Mouse (Mus musculus) left cerebral cortex, postnatal 14 days (tissue): ENCODE data around the gene Ech1. TPM values are rescaled to one million over a fixed set of nuclear protein-coding genes. Genes with fewer than 3 reads are reported as not detected.

Experiments
- DNase-seq, 2 experiments: peaks; one replicate each; pipeline ENCODE4 v3.0.0; 2021 to 2022; ENCODE audit warnings: low spot score in 2 of 2, mixed read lengths in 1 of 2
- intact Hi-C: fragments of 180-260 bp; cut with DNase I; formaldehyde crosslinking; loops from one replicate; pipeline ENCODE4 v1.15.1; 2025
- total RNA-seq, 2 experiments: library from RNA; stranded (reverse); gene quantifications; 2 replicates each; pipeline ENCODE4 v1.2.3; 2021

Ech1 gene
- total RNA-seq, 2 experiments from 2014 or later, result 43.6 to 44.2 TPM

GRCm38 (mm10) chr7:28832137-28832536 is 7.1 kb downstream of the Ech1 start:
- intact Hi-C loops, result no loop called here
- DNase-seq, result no peak

GRCm38 (mm10) chr7:28833723-28834347 is 8.8 kb downstream of the Ech1 start, which contains the start of gene Lgals4:
Gene Lgals4 (plus strand): TSS chr7:28833854.
- intact Hi-C loops, result no loop called here

GRCm38 (mm10) chr7:28836936-28837335 is 11.9 kb downstream of the Ech1 start:
- intact Hi-C loops, result no loop called here
- DNase-seq, result no peak

More at GRCm38 (mm10) chr7:28833723-28834347, 8.8 kb downstream of the Ech1 start, which contains the start of gene Lgals4:
- no peak for DNase-seq

- DNase-seq, result no peak
- intact Hi-C loops, result no loop called here
These were observed 13.3 kb downstream of the Ech1 start for GRCm38 (mm10) chr7:28838331-28838730.

DNA sequence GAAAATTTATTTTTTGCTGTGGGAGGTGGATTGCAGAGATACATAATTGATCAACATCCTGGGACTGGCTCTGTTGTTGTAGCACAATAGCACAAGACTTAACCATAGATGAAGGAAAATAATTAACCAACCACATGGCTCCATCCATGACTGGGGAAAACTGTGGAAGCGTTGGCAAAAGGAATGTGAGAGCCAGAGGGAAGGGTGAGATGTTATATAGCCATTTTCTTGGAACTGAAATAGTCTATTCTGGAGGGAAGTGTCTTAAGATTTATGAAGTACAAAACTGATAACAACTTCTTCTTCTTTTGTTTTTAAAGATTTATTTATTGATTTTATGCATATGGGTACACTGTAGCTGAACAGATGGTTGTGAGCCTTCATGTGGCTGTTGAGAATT is 22.3 kb downstream of the Ech1 start:
- intact Hi-C loops, result no loop called here
- DNase-seq, result no peak

DNA sequence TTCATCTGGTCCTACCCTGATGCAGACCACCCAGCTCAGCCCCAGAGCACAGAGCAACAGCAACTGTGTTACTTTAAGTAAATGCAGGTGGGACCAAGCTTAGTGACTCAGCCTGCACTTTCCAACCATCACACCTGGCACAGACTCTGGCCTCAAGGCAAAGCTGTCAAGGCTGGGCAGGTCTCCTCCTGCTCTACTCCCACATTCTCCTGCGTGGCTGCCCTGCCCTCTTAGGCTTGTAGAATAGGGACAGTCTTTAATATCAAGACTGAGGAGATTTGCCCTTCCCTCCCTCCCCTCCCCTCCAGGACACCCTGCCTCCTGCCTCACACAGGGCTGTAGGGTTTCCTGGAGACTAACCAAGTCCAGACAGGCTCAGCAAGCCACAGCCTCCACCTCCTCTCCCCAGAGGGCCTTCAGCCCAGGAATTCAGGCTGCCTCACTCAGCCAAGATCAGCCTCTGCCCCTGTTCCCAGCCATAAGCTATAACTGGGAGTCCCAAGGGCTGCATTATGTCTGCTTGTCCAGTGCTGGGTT is 24.8 kb downstream of the Ech1 start:
- intact Hi-C loops, result no loop called here
- DNase-seq, result no peak

DNA sequence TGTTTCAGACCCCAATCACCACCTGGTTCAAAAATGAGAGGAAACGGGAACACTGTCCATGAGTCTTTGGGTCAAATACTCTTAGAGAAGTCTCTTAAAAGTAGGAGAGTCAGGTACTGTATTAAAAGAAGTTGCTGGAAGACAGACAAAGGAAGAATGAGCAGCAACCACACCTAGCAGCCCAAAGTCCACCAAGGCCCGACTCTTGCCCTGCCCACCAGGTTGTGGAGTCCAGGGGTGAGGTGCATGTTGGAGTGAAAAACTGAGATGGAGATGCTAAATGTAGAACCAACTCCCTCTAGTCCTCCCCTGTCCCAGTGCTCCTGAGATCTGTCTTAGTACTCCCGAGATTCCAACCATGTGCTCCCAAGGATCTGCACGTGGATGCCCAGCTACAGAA is 25.6 kb downstream of the Ech1 start:
- intact Hi-C loops, result no loop called here

DNA sequence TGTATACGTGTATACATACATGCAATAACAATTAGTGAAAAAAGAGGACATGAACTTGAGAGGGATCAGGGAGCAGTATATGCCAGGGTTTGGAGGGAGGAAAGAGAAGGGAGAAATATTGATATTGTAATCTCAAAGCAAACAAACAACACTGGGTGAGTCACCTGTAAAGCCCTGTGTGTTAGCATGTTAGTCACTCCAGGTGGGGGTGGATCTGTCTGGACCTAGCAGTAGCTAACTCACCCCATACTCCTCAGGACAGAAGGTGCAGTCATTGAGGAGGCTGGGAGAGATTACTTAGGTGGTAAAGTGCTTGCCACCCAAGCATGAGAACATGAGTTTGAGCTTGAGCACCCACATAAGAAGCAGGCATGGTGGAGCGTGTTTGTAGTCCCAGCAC is 34.9 kb downstream of the Ech1 start:
- no peak for DNase-seq
- intact Hi-C loops, result no loop called here

More for the DNA sequence above, 25.6 kb downstream of the Ech1 start:
- DNase-seq, result no peak

- intact Hi-C loops, result no loop called here
- DNase-seq, result no peak
These were observed 35.9 kb downstream of the Ech1 start for GRCm38 (mm10) chr7:28860898-28861297.

GRCm38 (mm10) chr7:28862817-28863499 is 37.9 kb downstream of the Ech1 start:
- DNase-seq, result peak; percentile 70 to 89
- intact Hi-C loops, result no loop called here

DNA sequence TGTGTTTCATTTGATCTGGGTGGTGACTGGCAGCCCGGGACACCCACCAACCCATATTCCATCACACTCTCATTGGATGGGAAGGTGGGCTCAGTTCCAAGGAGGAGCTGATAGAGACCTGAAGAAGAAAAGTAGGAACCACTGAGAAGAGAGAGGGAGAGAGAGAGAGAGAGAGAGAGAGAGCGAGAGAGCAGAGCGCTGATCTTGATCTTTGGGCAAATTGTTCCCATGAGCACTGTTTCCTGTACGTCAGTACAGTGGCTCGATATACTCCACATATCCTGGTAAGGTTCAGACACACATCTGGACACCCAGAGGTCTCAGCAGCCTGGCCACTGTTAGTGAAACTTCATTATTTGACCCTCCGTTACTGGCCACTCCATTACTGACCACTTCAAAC is 38.5 kb downstream of the Ech1 start, which contains the start of gene Lgals7:
Gene Lgals7 (plus strand): TSS at position 314 of the 400 bp plus-strand sequence.
- DNase-seq, result no peak
- intact Hi-C loops, result no loop called here

- no peak for DNase-seq
- intact Hi-C loops, result no loop called here
These were observed 39.3 kb downstream of the Ech1 start for GRCm38 (mm10) chr7:28864288-28864750.

GRCm38 (mm10) chr7:28865481-28866300 is 40.7 kb downstream of the Ech1 start:
- peak; percentile 77 to 81 for DNase-seq
- intact Hi-C loops, result loop anchor here (2.0 to 5.0 kb wide), 2 partner anchors 38 to 71 kb away; partner anchors contain the start of gene Ech1

DNA sequence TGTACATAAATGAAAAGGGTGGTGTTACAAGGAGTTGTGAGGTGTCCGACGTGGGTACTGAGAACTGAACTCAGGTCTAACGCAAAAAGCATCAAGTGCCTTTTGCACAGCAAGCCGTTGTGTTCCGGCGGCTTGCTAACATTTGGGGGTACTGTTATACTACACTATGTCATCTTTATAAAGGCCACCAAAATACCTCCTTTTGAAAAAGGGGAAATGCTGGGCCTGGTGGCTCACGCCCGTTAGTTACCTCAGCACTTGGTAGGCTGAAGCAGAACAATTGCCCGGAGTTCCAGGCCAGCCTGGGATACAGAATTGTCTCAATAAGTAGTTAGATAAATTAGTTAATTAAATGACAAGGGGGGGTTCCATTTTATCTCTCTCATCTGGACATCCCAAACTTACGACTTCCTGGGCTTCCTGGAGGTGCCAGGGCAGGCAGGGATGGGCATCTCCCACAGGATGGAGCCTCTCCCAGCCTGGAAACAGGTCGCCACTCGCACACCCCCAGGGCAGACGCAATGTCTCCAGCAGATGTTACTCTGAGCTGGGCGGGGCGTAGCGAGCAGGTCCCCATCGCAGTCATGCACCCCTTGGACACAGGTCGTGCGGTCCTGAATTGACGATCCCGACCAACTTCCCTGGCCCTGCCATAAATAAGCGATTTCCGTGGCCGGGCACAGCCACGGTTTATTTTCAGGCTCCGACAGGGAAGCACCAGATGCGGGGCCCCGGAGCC is 41.9 kb downstream of the Ech1 start:
- intact Hi-C loops, result loop anchor here (2.0 to 5.0 kb wide), 2 partner anchors 40 to 72 kb away; partner anchors contain the start of gene Ech1
- DNase-seq, result no peak

- intact Hi-C loops, result loop anchor here (2.0 to 5.0 kb wide), 2 partner anchors 40 to 73 kb away; partner anchors contain the start of gene Ech1
- DNase-seq, result peak; percentile 33 to 67
These were observed 42.7 kb downstream of the Ech1 start for GRCm38 (mm10) chr7:28867508-28868340.

DNA sequence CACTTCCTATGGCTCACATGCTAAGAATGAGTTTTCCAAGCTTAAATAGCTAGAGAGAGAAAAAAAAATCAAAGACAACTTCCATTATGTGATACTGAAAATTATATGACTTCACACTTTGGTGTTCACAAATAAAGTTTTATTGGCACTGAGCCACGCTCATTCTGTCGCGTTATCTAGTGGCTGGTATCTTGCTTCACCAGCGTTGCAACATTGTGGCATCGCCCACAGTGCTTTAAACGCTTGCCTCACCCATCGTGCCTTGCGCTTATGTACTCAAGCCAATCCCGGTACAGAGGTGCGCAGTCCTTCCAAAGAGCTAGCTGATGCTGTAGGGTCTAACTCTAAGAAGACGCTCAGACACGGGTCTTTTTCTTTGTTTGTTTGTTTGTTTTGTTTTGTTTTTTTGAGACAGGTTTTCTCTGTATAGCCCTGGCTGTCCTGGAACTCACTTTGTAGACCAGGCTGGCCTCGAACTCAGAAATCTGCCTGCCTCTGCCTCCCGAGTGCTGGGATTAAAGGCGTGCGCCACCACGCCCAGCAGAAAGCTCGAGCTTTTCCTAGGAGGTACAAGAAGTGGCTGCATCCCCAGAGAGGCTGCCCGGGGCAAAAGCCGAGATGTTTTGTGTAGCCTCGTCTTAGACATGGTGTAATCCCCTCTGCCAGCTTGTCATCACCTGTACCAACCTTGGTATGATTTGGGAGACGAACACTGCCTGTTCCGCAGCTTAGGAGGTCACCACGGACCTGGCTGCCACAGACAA is 46.1 kb downstream of the Ech1 start:
- no peak for DNase-seq
- intact Hi-C loops, result no loop called here

DNA sequence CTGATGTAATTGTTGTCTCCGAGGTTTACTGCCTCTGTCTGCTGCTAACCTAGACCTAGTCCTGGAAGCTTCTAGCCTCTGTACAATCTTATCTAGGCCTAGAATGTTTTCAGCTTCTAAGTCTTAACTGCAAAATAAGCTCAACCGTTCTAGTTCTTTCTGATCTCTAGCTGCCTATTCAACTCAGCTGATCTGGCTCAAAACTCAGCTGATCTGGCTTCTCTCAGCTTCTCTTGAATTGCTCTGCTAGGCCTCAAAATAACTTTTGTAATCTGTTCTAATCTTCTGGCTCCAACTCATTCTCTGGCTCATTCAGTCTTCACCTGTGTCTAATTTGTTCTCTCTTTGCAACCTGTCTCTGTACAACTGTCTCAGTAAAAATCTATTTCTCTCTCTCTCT is 49.5 kb downstream of the Ech1 start:
- DNase-seq, result no peak
- intact Hi-C loops, result no loop called here
